ENCODE assay signal across 17 mouse cellular contexts in genomic region chr19:53711261-53711890, GRCm38 (mm10). TPM values are rescaled to one million over a fixed set of nuclear protein-coding genes. Genes with fewer than 3 reads are reported as not detected.
A peak's percentile ranks its signal among the peaks of the same experiment; 100 is the strongest.
DNase-seq lines count a peak whose midpoint lies in the region; ATAC-seq and TF ChIP-seq lines count a peak whose summit lies in the region.
"Had no signal": no experiment of that assay in that cellular context is flagged by ENCODE, and none has a peak within 500 bp of the region (broad histone marks: within the 10 kb centered on the region; RNA-seq: fewer than 3 reads in every experiment).

No protein-coding gene starts in this region.

- whole genome bisulfite sequencing in limb, embryonic 15.5 days, result 14% methylated on average over 8 of the region's 8 CpGs
- WGBS in hindbrain, embryonic 16.5 days, result 60% methylated on average over 8 of the region's 8 CpGs

- intact Hi-C loops in gastrocnemius, adult 2 months (cut with DNase I), result no loop called here

- 0 out of 2 replicates have a peak, but pooled peaks have one; percentile 3 for ATAC-seq in erythroid progenitor cell, adult 5-6 weeks (replicated peaks; ENCODE audit: low FRiP score, poor library complexity, severe bottlenecking)
- ATAC-seq in limb, embryonic 15.5 days (ENCODE audit: insufficient number of reproducible peaks, low FRiP score, low TSS enrichment, low read depth), result peak; percentile 61; the same call in 1 of the 2 replicates
- no peak for ATAC-seq in hindbrain, embryonic 16.5 days
- ATAC-seq: forebrain, embryonic 15.5 days; midbrain, embryonic 15.5 days had no signal

- no peak overlapping the region for H3K4me2 ChIP-seq in limb, embryonic 15.5 days
- H3K4me2 ChIP-seq in hindbrain, embryonic 16.5 days (ENCODE audit: low read length), result no peak overlapping the region
- H3K4me2 ChIP-seq: embryonic facial prominence, embryonic 12.5 days; forebrain, embryonic 15.5 days; hindbrain, embryonic 15.5 days; liver, embryonic 13.5 days; midbrain, embryonic 15.5 days; neural tube, embryonic 12.5 days had no signal

- H3K27ac ChIP-seq in gastrocnemius, adult 2 months, result peak overlapping the region; percentile 71
- H3K27ac ChIP-seq in limb, embryonic 15.5 days, result 0 out of 2 replicates have a peak overlapping the region, but pooled peaks have one; percentile 4
- H3K27ac ChIP-seq in hindbrain, embryonic 16.5 days (ENCODE audit: low read depth, low read length), result no peak overlapping the region
- H3K27ac ChIP-seq: embryonic facial prominence, embryonic 12.5 days; forebrain, embryonic 15.5 days; hindbrain, embryonic 15.5 days; liver, embryonic 13.5 days; midbrain, embryonic 15.5 days; neural tube, embryonic 12.5 days had no signal

- H3K9ac ChIP-seq in limb, embryonic 15.5 days, result no peak overlapping the region
- no peak overlapping the region for H3K9ac ChIP-seq in hindbrain, embryonic 16.5 days (ENCODE audit: low read depth, low read length)
- H3K9ac ChIP-seq: embryonic facial prominence, embryonic 12.5 days; forebrain, embryonic 15.5 days; hindbrain, embryonic 15.5 days; liver, embryonic 13.5 days; midbrain, embryonic 15.5 days; neural tube, embryonic 12.5 days had no signal

- no peak overlapping the region for H3K4me3 ChIP-seq in gastrocnemius, adult 2 months
- H3K4me3 ChIP-seq in limb, embryonic 15.5 days, result no peak overlapping the region
- no peak overlapping the region for H3K4me3 ChIP-seq in hindbrain, embryonic 16.5 days (ENCODE audit: low read length)
- H3K4me3 ChIP-seq: embryonic facial prominence, embryonic 12.5 days; forebrain, embryonic 15.5 days; hindbrain, embryonic 15.5 days; liver, embryonic 13.5 days; midbrain, embryonic 15.5 days; neural tube, embryonic 12.5 days had no signal

- H3K4me1 ChIP-seq in limb, embryonic 15.5 days, result peaks cover 20% of the 10 kb centered on the region
- no peaks in the 10 kb centered on the region for H3K4me1 ChIP-seq in hindbrain, embryonic 16.5 days (ENCODE audit: control insufficient read depth, insufficient read depth, low read depth, low read length)
- H3K4me1 ChIP-seq: embryonic facial prominence, embryonic 12.5 days; forebrain, embryonic 15.5 days; hindbrain, embryonic 15.5 days; liver, embryonic 13.5 days; midbrain, embryonic 15.5 days; neural tube, embryonic 12.5 days had no signal

- no peaks in the 10 kb centered on the region for H3K9me3 ChIP-seq in limb, embryonic 15.5 days
- peaks cover 6% of the 10 kb centered on the region; the same call in 1 of the 2 replicates for H3K9me3 ChIP-seq in hindbrain, embryonic 16.5 days (ENCODE audit: control insufficient read depth, low read length)
- H3K9me3 ChIP-seq: liver, embryonic 13.5 days; midbrain, embryonic 15.5 days had no signal

- H3K36me3 ChIP-seq in limb, embryonic 15.5 days, result no peaks in the 10 kb centered on the region
- H3K36me3 ChIP-seq in hindbrain, embryonic 16.5 days (ENCODE audit: control insufficient read depth, insufficient read depth, low read length), result no peaks in the 10 kb centered on the region
- H3K36me3 ChIP-seq: embryonic facial prominence, embryonic 12.5 days; forebrain, embryonic 15.5 days; hindbrain, embryonic 15.5 days; liver, embryonic 13.5 days; midbrain, embryonic 15.5 days; neural tube, embryonic 12.5 days had no signal

- H3K27me3 ChIP-seq in limb, embryonic 15.5 days, result no peaks in the 10 kb centered on the region
- no peaks in the 10 kb centered on the region for H3K27me3 ChIP-seq in hindbrain, embryonic 16.5 days (replicated peaks; ENCODE audit: control insufficient read depth, insufficient read depth, low read length)
- H3K27me3 ChIP-seq: embryonic facial prominence, embryonic 12.5 days; forebrain, embryonic 15.5 days; hindbrain, embryonic 15.5 days; liver, embryonic 13.5 days; midbrain, embryonic 15.5 days; neural tube, embryonic 12.5 days had no signal

- TF ChIP-seq CTCF in gastrocnemius, adult 2 months (IDR thresholded peaks at IDR 0.05), result no peak

- no peak for DNase-seq in gastrocnemius, adult 2 months
- no peak for DNase-seq in gastrocnemius, postnatal 25 days
- peak; percentile 18 for DNase-seq in kidney, postnatal 10 days
- DNase-seq in kidney, postnatal 4 days, result no peak
- no peak for DNase-seq in retina, postnatal 1 day
- DNase-seq: cerebellum, adult 9-11 months; gastrocnemius, postnatal 36 days; liver, embryonic 13.5 days; thymus, adult 2 months had no signal

RNA-seq across cellular contexts. Expression of gene Rbm20, which starts 34.3 kb away (rescaled TPM):
- 10 to 100 TPM; 72.6 to 73.2 TPM for total RNA-seq in gastrocnemius, adult 2 months (2021)
- total RNA-seq in gastrocnemius, postnatal 25 days (2021), result 10 to 100 TPM; 51.0 to 79.9 TPM
- not detected in 2 replicates for total RNA-seq in erythroid progenitor cell, adult 5-6 weeks (2015; ENCODE audit: low replicate concordance)
- total RNA-seq in erythroid progenitor cell, adult 5-6 weeks (2017; ENCODE audit: low replicate concordance), result 0.61 TPM in 1 of 2 replicates, not detected in the other
- 4.0 and 4.9 TPM in 2 replicates for polyA plus RNA-seq in limb, embryonic 15.5 days (2015; fragmentation: Nextera tagmentation; extraction: Ambion mirVana)
- 0.86 and 0.88 TPM in 2 replicates for polyA plus RNA-seq in hindbrain, embryonic 16.5 days (2015; fragmentation: Nextera tagmentation; extraction: Ambion mirVana)

Comparison
In these comparisons a context has a peak if more than half of its experiments do, and no peak if none do; other contexts are left out.
1. RNA of gene Rbm20, which starts 34.3 kb away (total RNA-seq): 51.0 to 79.9 TPM in gastrocnemius, postnatal 25 days and 72.6 to 73.2 TPM in gastrocnemius, adult 2 months; 0.61 TPM in erythroid progenitor cell, adult 5-6 weeks; every median in the first group is over 10 times any median in the second.